Mouse (Mus musculus) neural tube, embryonic 14.5 days (tissue): ENCODE data around the gene Cep170. TPM values are rescaled to one million over a fixed set of nuclear protein-coding genes. Genes with fewer than 3 reads are reported as not detected.
A peak's percentile ranks its signal among the peaks of the same experiment; 100 is the strongest.

ENCODE experiments used
- ATAC-seq: fragments of 200-750 bp; cut with Nextera tagmentation; 2 replicates; pipeline ENCODE4 v1.8.0; 2017; ENCODE audit warnings: low read depth, mild to moderate bottlenecking, moderate TSS enrichment, moderate library complexity
- H3K27ac ChIP-seq: fragments of 300-500 bp; sonication (generic); 2 replicates; pipeline ENCODE4 v1.5.1; 2014; ENCODE audit warnings: low read depth, mild to moderate bottlenecking, control low read depth, low read length, moderate library complexity, mixed read lengths
- H3K27me3 ChIP-seq: fragments of 300-500 bp; sonication (generic); 2 replicates; pipeline ENCODE4 v1.6.1; 2014; ENCODE audit warnings: low read length; ENCODE audit not compliant: control insufficient read depth, insufficient read depth
- H3K36me3 ChIP-seq: fragments of 300-500 bp; sonication (generic); 2 replicates; pipeline ENCODE4 v1.6.1; 2014; ENCODE audit warnings: low read length, mixed read lengths; ENCODE audit not compliant: control insufficient read depth, insufficient read depth
- H3K4me1 ChIP-seq: fragments of 300-500 bp; sonication (generic); 2 replicates; pipeline ENCODE4 v1.6.1; 2014; ENCODE audit warnings: low read length; ENCODE audit not compliant: control insufficient read depth, insufficient read depth
- H3K4me2 ChIP-seq: fragments of 300-500 bp; sonication (generic); 2 replicates; pipeline ENCODE4 v1.6.1; 2014; ENCODE audit warnings: mild to moderate bottlenecking, low read depth, low read length, control low read depth
- H3K4me3 ChIP-seq: fragments of 300-500 bp; sonication (generic); 2 replicates; pipeline ENCODE4 v1.5.1; 2014; ENCODE audit warnings: low read depth, low read length, control low read depth, mixed read lengths
- H3K9ac ChIP-seq: fragments of 300-500 bp; sonication (generic); replicated peaks from 2 replicates; pipeline ENCODE4 v1.6.1; 2014; ENCODE audit warnings: low read depth, mild to moderate bottlenecking, control low read depth, low read length, mixed read lengths
- H3K9me3 ChIP-seq: fragments of 300-500 bp; sonication (generic); 2 replicates; pipeline ENCODE4 v1.6.1; 2016; ENCODE audit warnings: low read length; ENCODE audit not compliant: control insufficient read depth
- WGBS: fragments of 180-500 bp; shearing (Covaris S2); extraction: QIAGEN DNeasy Blood & Tissue Kit; methylation state at CpG from one replicate; pipeline ENCODE4 v1.1.7; 2014; 5-methylcytosine and 5-hydroxymethylcytosine counted together
- polyA plus RNA-seq: library from polyadenylated mRNA; unstranded; fragments of >200 nt; fragmentation: Nextera tagmentation; extraction: Ambion mirVana; gene quantifications from 2 replicates; pipeline ENCODE4 v1.2.1, GENCODE M21; 2014

Cep170 gene
- polyA plus RNA-seq, 1 experiment from 2014 or later: 157 TPM

- no peak for ATAC-seq
Observed at GRCm38 (mm10) chr1:176732834-176733233, 81.0 kb downstream of the Cep170 start.

GRCm38 (mm10) chr1:176730528-176730927, 83.3 kb downstream of the Cep170 start:
- Histone ChIP-seq H3K27me3 (no peaks in the 10 kb centered on the region), H3K27ac (no peak overlapping the region), H3K4me1 (no peaks in the 10 kb centered on the region), H3K9ac (no peak overlapping the region), H3K4me2 (no peak overlapping the region), H3K36me3 (peaks cover 14% of the 10 kb centered on the region), H3K4me3 (no peak overlapping the region), H3K9me3 (no peaks in the 10 kb centered on the region)
- ATAC-seq: no peak
- WGBS: 89% methylated on average over 2 of the region's 2 CpGs

More at GRCm38 (mm10) chr1:176732834-176733233, 81.0 kb downstream of the Cep170 start:
- no peak overlapping the region for H3K4me2 ChIP-seq
- no peak overlapping the region for H3K27ac ChIP-seq
- 94% methylated on average over 2 of the region's 2 CpGs for WGBS
- H3K9ac ChIP-seq: no peak overlapping the region
- H3K4me3 ChIP-seq: no peak overlapping the region
- no peaks in the 10 kb centered on the region for H3K4me1 ChIP-seq
- no peaks in the 10 kb centered on the region for H3K27me3 ChIP-seq
- H3K36me3 ChIP-seq: peaks cover 31% of the 10 kb centered on the region
- no peaks in the 10 kb centered on the region for H3K9me3 ChIP-seq

GRCm38 (mm10) chr1:176727372-176727771, 86.5 kb downstream of the Cep170 start:
- no peak overlapping the region for H3K27ac ChIP-seq
- H3K27me3 ChIP-seq: no peaks in the 10 kb centered on the region
- no peaks in the 10 kb centered on the region for H3K9me3 ChIP-seq
- WGBS: 89% methylated on average over 2 of the region's 2 CpGs
- H3K4me3 ChIP-seq: no peak overlapping the region
- no peak overlapping the region for H3K4me2 ChIP-seq
- no peak for ATAC-seq
- H3K4me1 ChIP-seq: no peaks in the 10 kb centered on the region
- no peak overlapping the region for H3K9ac ChIP-seq
- no peaks in the 10 kb centered on the region for H3K36me3 ChIP-seq

GRCm38 (mm10) chr1:176724771-176725170, 89.1 kb downstream of the Cep170 start:
- Histone ChIP-seq H3K9me3 (no peaks in the 10 kb centered on the region), H3K27me3 (no peaks in the 10 kb centered on the region), H3K36me3 (no peaks in the 10 kb centered on the region), H3K27ac (no peak overlapping the region), H3K4me3 (no peak overlapping the region), H3K4me1 (no peaks in the 10 kb centered on the region), H3K9ac (no peak overlapping the region), H3K4me2 (no peak overlapping the region)
- 92% methylated on average over 20 of the region's 20 CpGs for WGBS
- ATAC-seq: no peak

GRCm38 (mm10) chr1:176723858-176724713, 89.8 kb downstream of the Cep170 start:
- Histone ChIP-seq H3K4me3 (no peak overlapping the region), H3K27ac (no peak overlapping the region), H3K36me3 (no peaks in the 10 kb centered on the region), H3K27me3 (no peaks in the 10 kb centered on the region), H3K4me2 (no peak overlapping the region), H3K9me3 (no peaks in the 10 kb centered on the region), H3K4me1 (no peaks in the 10 kb centered on the region), H3K9ac (no peak overlapping the region)
- ATAC-seq: no peak
- WGBS: 88% methylated on average over 8 of the region's 8 CpGs

GRCm38 (mm10) chr1:176712436-176712835, 101.4 kb downstream of the Cep170 start:
- no peak overlapping the region for H3K4me3 ChIP-seq
- no peak overlapping the region for H3K27ac ChIP-seq
- no peaks in the 10 kb centered on the region for H3K27me3 ChIP-seq
- no peaks in the 10 kb centered on the region for H3K36me3 ChIP-seq
- H3K9ac ChIP-seq: no peak overlapping the region
- 45% methylated on average over 2 of the region's 2 CpGs for WGBS
- no peaks in the 10 kb centered on the region for H3K9me3 ChIP-seq
- ATAC-seq: peak; percentile 58; the same call in 1 of the 2 replicates
- H3K4me2 ChIP-seq: no peak overlapping the region
- no peaks in the 10 kb centered on the region for H3K4me1 ChIP-seq

GRCm38 (mm10) chr1:176700226-176700625, 113.6 kb downstream of the Cep170 start:
- H3K4me2 ChIP-seq: no peak overlapping the region
- H3K9me3 ChIP-seq: no peaks in the 10 kb centered on the region
- ATAC-seq: no peak
- H3K27ac ChIP-seq: no peak overlapping the region
- no peaks in the 10 kb centered on the region for H3K4me1 ChIP-seq
- WGBS: 96% methylated on average over 1 of the region's 1 CpGs
- H3K27me3 ChIP-seq: no peaks in the 10 kb centered on the region
- H3K4me3 ChIP-seq: no peak overlapping the region
- no peaks in the 10 kb centered on the region for H3K36me3 ChIP-seq
- H3K9ac ChIP-seq: no peak overlapping the region

- Histone ChIP-seq H3K4me1 (no peaks in the 10 kb centered on the region), H3K27me3 (no peaks in the 10 kb centered on the region), H3K4me2 (no peak overlapping the region), H3K4me3 (no peak overlapping the region), H3K9ac (no peak overlapping the region), H3K9me3 (no peaks in the 10 kb centered on the region), H3K27ac (no peak overlapping the region), H3K36me3 (no peaks in the 10 kb centered on the region)
- no peak for ATAC-seq
Observed at GRCm38 (mm10) chr1:176699793-176700192, 114.1 kb downstream of the Cep170 start.

GRCm38 (mm10) chr1:176698647-176699046, 115.2 kb downstream of the Cep170 start:
- H3K4me1 ChIP-seq: no peaks in the 10 kb centered on the region
- H3K9ac ChIP-seq: no peak overlapping the region
- H3K36me3 ChIP-seq: no peaks in the 10 kb centered on the region
- 80% methylated on average over 3 of the region's 3 CpGs for WGBS
- H3K4me3 ChIP-seq: no peak overlapping the region
- H3K27ac ChIP-seq: no peak overlapping the region
- no peaks in the 10 kb centered on the region for H3K9me3 ChIP-seq
- no peaks in the 10 kb centered on the region for H3K27me3 ChIP-seq
- no peak overlapping the region for H3K4me2 ChIP-seq
- ATAC-seq: peak; percentile 49; the same call in 1 of the 2 replicates
